Mouse (Mus musculus): Measurements from ENCODE around the gene Tjp1. TPM values are rescaled to one million over a fixed set of nuclear protein-coding genes. Genes with fewer than 3 reads are reported as not detected.
A peak's percentile ranks its signal among the peaks of the same experiment; 100 is the strongest.

Tjp1 gene
- polyA plus RNA-seq, 1 experiment from 2014 or later: 3.1 TPM

GRCm38 (mm10) chr7:65430401-65430800 is 97.2 kb downstream of the Tjp1 start:
- no peaks in the 10 kb centered on the region for H3K9me3 ChIP-seq (replicated peaks)
- no peak for DNase-seq
- H3K4me1 ChIP-seq (replicated peaks): no peaks in the 10 kb centered on the region
- no peaks in the 10 kb centered on the region for H3K36me3 ChIP-seq
- 36% methylated on average over 8 of the region's 8 CpGs for WGBS (ENCODE audit: insufficient replicate concordance)
- H3K27ac ChIP-seq: no peak overlapping the region
- peaks cover 10% of the 10 kb centered on the region; the same call in 1 of the 2 replicates for H3K27me3 ChIP-seq
- no peak overlapping the region for H3K4me3 ChIP-seq (replicated peaks)
- H3K4me2 ChIP-seq: no peak overlapping the region
- no peak overlapping the region for H3K9ac ChIP-seq
- ATAC-seq (ENCODE audit: low read depth): no peak

GRCm38 (mm10) chr7:65424519-65424918 is 103.1 kb downstream of the Tjp1 start:
- Histone ChIP-seq H3K27me3 (no peaks in the 10 kb centered on the region), H3K4me2 (no peak overlapping the region), H3K4me1 (replicated peaks) (0 out of 2 replicates have a peak, but pooled peaks cover 6% of the 10 kb centered on the region), H3K27ac (no peak overlapping the region), H3K36me3 (no peaks in the 10 kb centered on the region), H3K9ac (no peak overlapping the region), H3K9me3 (replicated peaks) (no peaks in the 10 kb centered on the region), H3K4me3 (replicated peaks) (no peak overlapping the region)
- DNase-seq (no peak), ATAC-seq (ENCODE audit: low read depth) (no peak)
- 33% methylated on average over 8 of the region's 8 CpGs for WGBS (ENCODE audit: insufficient replicate concordance)

GRCm38 (mm10) chr7:65422456-65422855 is 105.1 kb downstream of the Tjp1 start:
- H3K27ac ChIP-seq: no peak overlapping the region
- no peak overlapping the region for H3K9ac ChIP-seq
- H3K4me3 ChIP-seq (replicated peaks): no peak overlapping the region
- no peaks in the 10 kb centered on the region for H3K36me3 ChIP-seq
- no peaks in the 10 kb centered on the region for H3K9me3 ChIP-seq (replicated peaks)
- DNase-seq (no peak), ATAC-seq (ENCODE audit: low read depth) (no peak)
- no peaks in the 10 kb centered on the region for H3K27me3 ChIP-seq
- H3K4me2 ChIP-seq: no peak overlapping the region
- 28% methylated on average over 1 of the region's 1 CpGs for WGBS (ENCODE audit: insufficient replicate concordance)
- H3K4me1 ChIP-seq (replicated peaks): 0 out of 2 replicates have a peak, but pooled peaks cover 6% of the 10 kb centered on the region

- Histone ChIP-seq H3K9ac (no peak overlapping the region), H3K4me2 (no peak overlapping the region), H3K4me3 (replicated peaks) (no peak overlapping the region), H3K27me3 (0 out of 2 replicates have a peak, but pooled peaks cover 2% of the 10 kb centered on the region), H3K27ac (no peak overlapping the region), H3K9me3 (replicated peaks) (no peaks in the 10 kb centered on the region), H3K4me1 (replicated peaks) (0 out of 2 replicates have a peak, but pooled peaks cover 6% of the 10 kb centered on the region), H3K36me3 (no peaks in the 10 kb centered on the region)
- DNase-seq (peak; percentile 2), ATAC-seq (ENCODE audit: low read depth) (peak; percentile 47)
- WGBS (ENCODE audit: insufficient replicate concordance): 11% methylated on average over 10 of the region's 10 CpGs
These were observed 106.1 kb downstream of the Tjp1 start for GRCm38 (mm10) chr7:65421451-65421850.

- no peaks in the 10 kb centered on the region for H3K9me3 ChIP-seq (replicated peaks)
- WGBS (ENCODE audit: insufficient replicate concordance): 29% methylated on average over 1 of the region's 1 CpGs
- ATAC-seq (ENCODE audit: low read depth) (no peak), DNase-seq (no peak)
- no peak overlapping the region for H3K27ac ChIP-seq
- 0 out of 2 replicates have a peak, but pooled peaks cover 6% of the 10 kb centered on the region for H3K4me1 ChIP-seq (replicated peaks)
- H3K27me3 ChIP-seq: 0 out of 2 replicates have a peak, but pooled peaks cover 3% of the 10 kb centered on the region
- H3K4me3 ChIP-seq (replicated peaks): no peak overlapping the region
- H3K4me2 ChIP-seq: no peak overlapping the region
- H3K9ac ChIP-seq: no peak overlapping the region
- H3K36me3 ChIP-seq: no peaks in the 10 kb centered on the region
These were observed 107.7 kb downstream of the Tjp1 start for GRCm38 (mm10) chr7:65419926-65420325.

- WGBS (ENCODE audit: insufficient replicate concordance): 52% methylated on average over 3 of the region's 3 CpGs
These were observed 108.6 kb downstream of the Tjp1 start for GRCm38 (mm10) chr7:65419012-65419411.

GRCm38 (mm10) chr7:65418366-65418911 is 109.1 kb downstream of the Tjp1 start:
- no peak for ATAC-seq (ENCODE audit: low read depth)
- 59% methylated on average over 10 of the region's 10 CpGs for WGBS (ENCODE audit: insufficient replicate concordance)
- H3K4me3 ChIP-seq (replicated peaks): no peak overlapping the region
- H3K4me1 ChIP-seq (replicated peaks): 0 out of 2 replicates have a peak, but pooled peaks cover 6% of the 10 kb centered on the region
- H3K9ac ChIP-seq: no peak overlapping the region
- no peak for DNase-seq
- no peak overlapping the region for H3K27ac ChIP-seq
- no peaks in the 10 kb centered on the region for H3K36me3 ChIP-seq
- H3K4me2 ChIP-seq: no peak overlapping the region
- H3K9me3 ChIP-seq (replicated peaks): no peaks in the 10 kb centered on the region
- H3K27me3 ChIP-seq: 0 out of 2 replicates have a peak, but pooled peaks cover 3% of the 10 kb centered on the region

More at GRCm38 (mm10) chr7:65419012-65419411, 108.6 kb downstream of the Tjp1 start:
- Histone ChIP-seq H3K27ac (no peak overlapping the region), H3K36me3 (no peaks in the 10 kb centered on the region), H3K4me1 (replicated peaks) (0 out of 2 replicates have a peak, but pooled peaks cover 6% of the 10 kb centered on the region), H3K9me3 (replicated peaks) (no peaks in the 10 kb centered on the region), H3K27me3 (0 out of 2 replicates have a peak, but pooled peaks cover 3% of the 10 kb centered on the region), H3K9ac (no peak overlapping the region), H3K4me3 (replicated peaks) (no peak overlapping the region), H3K4me2 (no peak overlapping the region)
- no peak for DNase-seq
- no peak for ATAC-seq (ENCODE audit: low read depth)

GRCm38 (mm10) chr7:65417231-65418100 is 110.1 kb downstream of the Tjp1 start:
- H3K27ac ChIP-seq: no peak overlapping the region
- WGBS (ENCODE audit: insufficient replicate concordance): 28% methylated on average over 10 of the region's 10 CpGs

GRCm38 (mm10) chr7:65416506-65416905 is 111.1 kb downstream of the Tjp1 start:
- WGBS (ENCODE audit: insufficient replicate concordance): 40% methylated on average over 3 of the region's 3 CpGs
- Histone ChIP-seq H3K4me2 (no peak overlapping the region), H3K36me3 (no peaks in the 10 kb centered on the region), H3K27ac (no peak overlapping the region), H3K4me1 (replicated peaks) (0 out of 2 replicates have a peak, but pooled peaks cover 6% of the 10 kb centered on the region), H3K4me3 (replicated peaks) (no peak overlapping the region), H3K9ac (no peak overlapping the region), H3K9me3 (replicated peaks) (no peaks in the 10 kb centered on the region), H3K27me3 (0 out of 2 replicates have a peak, but pooled peaks cover 3% of the 10 kb centered on the region)
- no peak for ATAC-seq (ENCODE audit: low read depth)
- no peak for DNase-seq

More at GRCm38 (mm10) chr7:65417231-65418100, 110.1 kb downstream of the Tjp1 start:
- Histone ChIP-seq H3K9me3 (replicated peaks) (no peaks in the 10 kb centered on the region), H3K4me1 (replicated peaks) (0 out of 2 replicates have a peak, but pooled peaks cover 6% of the 10 kb centered on the region), H3K4me3 (replicated peaks) (no peak overlapping the region), H3K4me2 (no peak overlapping the region), H3K9ac (no peak overlapping the region), H3K27me3 (0 out of 2 replicates have a peak, but pooled peaks cover 3% of the 10 kb centered on the region), H3K36me3 (no peaks in the 10 kb centered on the region)
- DNase-seq (no peak), ATAC-seq (ENCODE audit: low read depth) (0 out of 2 replicates have a peak, but pooled peaks have one; percentile 36)

GRCm38 (mm10) chr7:65413946-65414945 is 113.3 kb downstream of the Tjp1 start:
- no peaks in the 10 kb centered on the region for H3K4me1 ChIP-seq (replicated peaks)
- no peak for ATAC-seq (ENCODE audit: low read depth)
- WGBS (ENCODE audit: insufficient replicate concordance): 56% methylated on average over 13 of the region's 13 CpGs

More at GRCm38 (mm10) chr7:65413946-65414945, 113.3 kb downstream of the Tjp1 start:
- no peak for DNase-seq
- no peak overlapping the region for H3K27ac ChIP-seq
- H3K9me3 ChIP-seq (replicated peaks): no peaks in the 10 kb centered on the region
- H3K9ac ChIP-seq: no peak overlapping the region
- H3K27me3 ChIP-seq: 0 out of 2 replicates have a peak, but pooled peaks cover 3% of the 10 kb centered on the region
- H3K4me3 ChIP-seq (replicated peaks): no peak overlapping the region
- H3K4me2 ChIP-seq: no peak overlapping the region
- H3K36me3 ChIP-seq: no peaks in the 10 kb centered on the region

Data from liver, embryonic 13.5 days (tissue).